Mouse (Mus musculus): ENCODE measurements around the gene Terb2.
A peak's percentile ranks its signal among the peaks of the same experiment; 100 is the strongest.

The Terb2 gene

GRCm38 (mm10) chr2:122234611-122235288 is 48.7 kb downstream of the Terb2 start, which contains the start of gene Sord:
Sord (plus strand) TSS chr2:122234749.
- peak; percentile 47 to 69 for DNase-seq

- no peak for DNase-seq
Measured at GRCm38 (mm10) chr2:122235425-122235824, 49.4 kb downstream of the Terb2 start.

- DNase-seq, result no peak
Measured at GRCm38 (mm10) chr2:122236321-122236720, 50.2 kb downstream of the Terb2 start.

- no peak for DNase-seq
Measured at GRCm38 (mm10) chr2:122237891-122238470, 51.9 kb downstream of the Terb2 start.

- DNase-seq, result no peak
Measured at GRCm38 (mm10) chr2:122240735-122241134, 54.7 kb downstream of the Terb2 start.

GRCm38 (mm10) chr2:122241226-122241625 is 55.2 kb downstream of the Terb2 start:
- no peak for DNase-seq

- no peak for DNase-seq
Measured at GRCm38 (mm10) chr2:122241935-122242334, 55.9 kb downstream of the Terb2 start.

- DNase-seq, result peak; percentile 12 to 59
Measured at GRCm38 (mm10) chr2:122243671-122244131, 57.6 kb downstream of the Terb2 start.

- DNase-seq, result no peak
Measured at GRCm38 (mm10) chr2:122247786-122248185, 61.7 kb downstream of the Terb2 start.

GRCm38 (mm10) chr2:122255997-122256396 is 69.9 kb downstream of the Terb2 start:
- DNase-seq, result no peak

Data from spleen, adult 18-20 months (tissue).